30 mouse cellular contexts compared by ENCODE assay signal in the genomic region with DNA sequence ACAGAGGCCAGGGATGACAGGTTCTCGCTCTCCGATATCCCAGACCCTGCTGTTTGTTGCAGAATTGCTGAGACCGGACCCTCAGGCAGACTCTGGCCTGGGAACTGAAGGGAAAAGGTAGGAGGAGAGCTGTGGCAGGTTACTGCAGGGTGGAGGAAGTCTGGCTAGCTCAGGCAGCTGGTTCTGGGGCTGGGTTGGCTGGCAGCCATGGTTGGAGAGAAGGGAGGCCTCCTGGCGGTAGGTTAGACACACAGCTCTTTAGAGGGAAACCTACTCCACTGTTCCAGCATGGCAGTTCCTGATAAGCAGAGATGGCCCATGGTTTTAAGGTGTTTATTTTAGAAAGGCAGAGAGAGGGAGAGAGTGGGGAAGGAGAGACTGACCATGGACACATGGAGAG.
A peak's percentile ranks its signal among the peaks of the same experiment; 100 is the strongest.
DNase-seq lines count a peak whose midpoint lies in the region; ATAC-seq and TF ChIP-seq lines count a peak whose summit lies in the region.
"Had no signal": no experiment of that assay in that cellular context is flagged by ENCODE, and none has a peak within 500 bp of the region (broad histone marks: within the 10 kb centered on the region; RNA-seq: fewer than 3 reads in every experiment).

No protein-coding gene starts in this region.

- peak overlapping the region; percentile 92 for H3K27ac ChIP-seq in spleen, adult 2 months (ENCODE audit: insufficient read depth, low read length)
- no peak overlapping the region for H3K27ac ChIP-seq in MEL (ENCODE audit: control insufficient read depth, low read depth, low read length)
- peak overlapping the region; percentile 18 for H3K27ac ChIP-seq in bone marrow, adult 2 months (ENCODE audit: control insufficient read depth, insufficient read depth, low read depth, low read length, poor library complexity)
- no peak overlapping the region for H3K27ac ChIP-seq in kidney, embryonic 14.5 days (ENCODE audit: low read depth, low read length)
- H3K27ac ChIP-seq in forebrain, embryonic 10.5 days = no peak overlapping the region
- H3K27ac ChIP-seq: forebrain, embryonic 12.5 days; hindbrain, embryonic 12.5 days; hindbrain, postnatal 0 days; intestine, embryonic 15.5 days; limb, embryonic 10.5 days; limb, embryonic 15.5 days; liver, embryonic 13.5 days; macrophage; midbrain, embryonic 13.5 days had no signal

- TF ChIP-seq CTCF in spleen, adult 2 months (IDR thresholded peaks at IDR 0.05; ENCODE audit: extremely low read depth, insufficient read depth, insufficient read length, insufficient replicate concordance) = peak; percentile 15; the same call in 1 of the 2 replicates
- TF ChIP-seq CTCF in MEL (IDR thresholded peaks at IDR 0.05 in 2 of 3, conservative IDR thresholded peaks at IDR 0.05 in 1 of 3; ENCODE audit: control insufficient read depth in 1 of 3, insufficient read depth in 1 of 3, low read depth in 2 of 3, low read length in 3 of 3, poor library complexity in 1 of 3, severe bottlenecking in 1 of 3) = no peak
- no peak for TF ChIP-seq CTCF in bone marrow, adult 2 months (IDR thresholded peaks at IDR 0.05; ENCODE audit: control insufficient read depth, insufficient read depth, low read length)

- H3K36me3 ChIP-seq in spleen, adult 2 months (ENCODE audit: control insufficient read depth, insufficient read depth, low read length) = peaks cover 9% of the 10 kb centered on the region
- H3K36me3 ChIP-seq in MEL (ENCODE audit: control insufficient read depth in 1 of 2, insufficient read depth in 2 of 2, low read length in 2 of 2) = no peaks in the 10 kb centered on the region
- peaks cover 27% of the 10 kb centered on the region for H3K36me3 ChIP-seq in splenic B cell, adult 2 months (ENCODE audit: control insufficient read depth, insufficient read depth, low read length, poor library complexity, severe bottlenecking)
- no peaks in the 10 kb centered on the region for H3K36me3 ChIP-seq in kidney, embryonic 14.5 days (ENCODE audit: control insufficient read depth, insufficient read depth, low read length)
- no peaks in the 10 kb centered on the region for H3K36me3 ChIP-seq in forebrain, embryonic 10.5 days (replicated peaks)
- H3K36me3 ChIP-seq: forebrain, embryonic 12.5 days; hindbrain, embryonic 12.5 days; intestine, embryonic 15.5 days; limb, embryonic 10.5 days; limb, embryonic 15.5 days; liver, embryonic 13.5 days; midbrain, embryonic 13.5 days had no signal

- no peak for TF ChIP-seq EP300 in MEL (IDR thresholded peaks at IDR 0.05; ENCODE audit: low read depth in 1 of 2, low read length in 2 of 2)

- peak; percentile 30 to 42 for DNase-seq in spleen, adult 2 months (ENCODE audit: low read depth in 1 of 2, low spot score in 2 of 2)
- no peak for DNase-seq in spleen, postnatal 10 days (ENCODE audit: low spot score in 2 of 2)
- peak; percentile 2 for DNase-seq in MEL (ENCODE audit: low read depth, low spot score)
- peak; percentile 80 for DNase-seq in splenic B cell, adult 2 months (ENCODE audit: low read depth, low spot score)
- no peak for DNase-seq in ovary, postnatal 36 days (ENCODE audit: low spot score)
- DNase-seq in forebrain, embryonic 10.5 days (ENCODE audit: extremely low spot score, low spot score) = no peak
- DNase-seq: adrenal gland, postnatal 10 days; cerebellum, adult 18-20 months; forebrain, postnatal 0 days; gastrocnemius, postnatal 36 days; heart, adult 18-20 months; heart, postnatal 36 days; kidney, adult 8-10 months; kidney, postnatal 10 days; liver, embryonic 13.5 days; lung, adult 18-20 months; right cerebral cortex, postnatal 25 days had no signal

- WGBS in spleen, adult 2 months = 82% methylated on average over 4 of the region's 4 CpGs
- WGBS in bone marrow, adult 2 months = 75% methylated on average over 4 of the region's 4 CpGs
- WGBS in kidney, embryonic 14.5 days = 84% methylated on average over 4 of the region's 4 CpGs
- 92% methylated on average over 4 of the region's 4 CpGs for WGBS in forebrain, embryonic 10.5 days

- H3K4me3 ChIP-seq in spleen, adult 2 months (ENCODE audit: extremely low read depth, insufficient read depth, insufficient read length) = peak overlapping the region; percentile 49
- H3K4me3 ChIP-seq in MEL (ENCODE audit: control insufficient read depth in 1 of 2, insufficient read depth in 1 of 2, low read depth in 2 of 2, low read length in 2 of 2) = no peak overlapping the region
- H3K4me3 ChIP-seq in bone marrow, adult 2 months (replicated peaks; ENCODE audit: control insufficient read depth, low read depth, low read length) = no peak overlapping the region
- H3K4me3 ChIP-seq in kidney, embryonic 14.5 days (ENCODE audit: low read length) = no peak overlapping the region
- no peak overlapping the region for H3K4me3 ChIP-seq in forebrain, embryonic 10.5 days
- H3K4me3 ChIP-seq: erythroblast, embryonic 14.5 days; forebrain, embryonic 12.5 days; hindbrain, embryonic 12.5 days; intestine, embryonic 15.5 days; limb, embryonic 10.5 days; limb, embryonic 15.5 days; liver, embryonic 13.5 days; midbrain, embryonic 13.5 days had no signal

- no peaks in the 10 kb centered on the region for H3K79me2 ChIP-seq in MEL (ENCODE audit: control insufficient read depth, insufficient read depth, low read length, poor library complexity)

- no peaks in the 10 kb centered on the region for H3K4me1 ChIP-seq in spleen, adult 2 months (ENCODE audit: control insufficient read depth, insufficient read depth, insufficient read length)
- no peaks in the 10 kb centered on the region for H3K4me1 ChIP-seq in MEL (ENCODE audit: control insufficient read depth in 1 of 2, insufficient read depth in 2 of 2, low read length in 2 of 2)
- no peaks in the 10 kb centered on the region for H3K4me1 ChIP-seq in bone marrow, adult 2 months (ENCODE audit: control insufficient read depth, insufficient read depth, low read length)
- no peaks in the 10 kb centered on the region for H3K4me1 ChIP-seq in kidney, embryonic 14.5 days (ENCODE audit: control insufficient read depth, insufficient read depth, low read length)
- no peaks in the 10 kb centered on the region for H3K4me1 ChIP-seq in forebrain, embryonic 10.5 days
- H3K4me1 ChIP-seq: forebrain, embryonic 12.5 days; hindbrain, embryonic 12.5 days; intestine, embryonic 15.5 days; limb, embryonic 10.5 days; limb, embryonic 15.5 days; liver, embryonic 13.5 days; midbrain, embryonic 13.5 days had no signal

- no peak overlapping the region for H3K9ac ChIP-seq in MEL (ENCODE audit: control insufficient read depth, low read depth, low read length, poor library complexity, severe bottlenecking)
- H3K9ac ChIP-seq in kidney, embryonic 14.5 days (ENCODE audit: low read depth, low read length) = no peak overlapping the region
- H3K9ac ChIP-seq: forebrain, embryonic 12.5 days; forebrain, postnatal 0 days; hindbrain, embryonic 12.5 days; intestine, embryonic 15.5 days; limb, embryonic 15.5 days; liver, embryonic 13.5 days; midbrain, embryonic 13.5 days had no signal

- no peak overlapping the region for H3K4me2 ChIP-seq in kidney, embryonic 14.5 days (replicated peaks; ENCODE audit: low read depth, low read length)
- H3K4me2 ChIP-seq: forebrain, embryonic 12.5 days; heart, embryonic 11.5 days; hindbrain, embryonic 12.5 days; intestine, embryonic 15.5 days; limb, embryonic 15.5 days; liver, embryonic 13.5 days; midbrain, embryonic 13.5 days had no signal

- peak; percentile 1; the same call in 1 of the 2 replicates for TF ChIP-seq POLR2A in spleen, adult 2 months (IDR thresholded peaks at IDR 0.05; ENCODE audit: low read depth, low read length)
- TF ChIP-seq POLR2A in MEL (IDR thresholded peaks at IDR 0.05; ENCODE audit: control insufficient read depth in 1 of 2, insufficient read depth in 1 of 2, low read depth in 1 of 2, low read length in 2 of 2, poor library complexity in 1 of 2) = no peak
- no peak for TF ChIP-seq POLR2A in bone marrow, adult 2 months (IDR thresholded peaks at IDR 0.05; ENCODE audit: borderline replicate concordance, control insufficient read depth, low read depth, low read length)

- no peaks in the 10 kb centered on the region for H3K27me3 ChIP-seq in spleen, adult 2 months (ENCODE audit: control insufficient read depth, insufficient read depth, low read length)
- no peaks in the 10 kb centered on the region for H3K27me3 ChIP-seq in MEL (ENCODE audit: control insufficient read depth in 1 of 2, insufficient read depth in 2 of 2, low read length in 2 of 2)
- H3K27me3 ChIP-seq in splenic B cell, adult 2 months (ENCODE audit: control insufficient read depth, insufficient read depth, low read length, poor library complexity, severe bottlenecking) = no peaks in the 10 kb centered on the region
- H3K27me3 ChIP-seq in kidney, embryonic 14.5 days (ENCODE audit: control insufficient read depth, insufficient read depth, low read length) = no peaks in the 10 kb centered on the region
- no peaks in the 10 kb centered on the region for H3K27me3 ChIP-seq in forebrain, embryonic 10.5 days (ENCODE audit: poor library complexity, severe bottlenecking)
- H3K27me3 ChIP-seq: forebrain, embryonic 12.5 days; hindbrain, embryonic 12.5 days; intestine, embryonic 15.5 days; limb, embryonic 15.5 days; liver, embryonic 13.5 days; midbrain, embryonic 13.5 days had no signal

- no peak for ATAC-seq in kidney, embryonic 14.5 days (ENCODE audit: low FRiP score, low TSS enrichment)
- ATAC-seq: forebrain, postnatal 0 days; hindbrain, postnatal 0 days; intestine, embryonic 15.5 days; lung, postnatal 0 days; midbrain, embryonic 13.5 days had no signal

- TF ChIP-seq RAD21 in MEL (IDR thresholded peaks at IDR 0.05; ENCODE audit: low read depth, low read length) = no peak

- H3K9me3 ChIP-seq in MEL (replicated peaks; ENCODE audit: insufficient read depth, low read length) = no peaks in the 10 kb centered on the region
- H3K9me3 ChIP-seq in kidney, embryonic 14.5 days (ENCODE audit: control insufficient read depth, low read length) = no peaks in the 10 kb centered on the region
- H3K9me3 ChIP-seq in forebrain, embryonic 10.5 days = peaks cover 4% of the 10 kb centered on the region; the same call in 1 of the 2 replicates
- H3K9me3 ChIP-seq: intestine, embryonic 15.5 days; limb, embryonic 10.5 days; limb, embryonic 15.5 days; liver, embryonic 13.5 days; midbrain, embryonic 13.5 days had no signal

TF ChIP-seq in MEL, 35 proteins besides CTCF, POLR2A, EP300 and RAD21:
- TF ChIP-seq SMC3 (IDR thresholded peaks at IDR 0.05; ENCODE audit: low read depth, low read length) = no peak
- TF ChIP-seq GATA1 (IDR thresholded peaks at IDR 0.05; ENCODE audit: low read depth, low read length) = no peak

Comparison
In these comparisons a context has a peak if more than half of its experiments do, and no peak if none do; other contexts are left out.
1. DNase-seq: peak in spleen, adult 2 months (2 of 2), MEL (single experiment) and splenic B cell, adult 2 months (single experiment); none in spleen, postnatal 10 days (0 of 2), ovary, postnatal 36 days (single experiment) and forebrain, embryonic 10.5 days (single experiment).
2. H3K27ac ChIP-seq: peak in spleen, adult 2 months (single experiment) and bone marrow, adult 2 months (single experiment); none in MEL (single experiment), kidney, embryonic 14.5 days (single experiment) and forebrain, embryonic 10.5 days (single experiment).